Mouse (Mus musculus): ENCODE data around the gene Vamp2.

Vamp2 gene

DNA sequence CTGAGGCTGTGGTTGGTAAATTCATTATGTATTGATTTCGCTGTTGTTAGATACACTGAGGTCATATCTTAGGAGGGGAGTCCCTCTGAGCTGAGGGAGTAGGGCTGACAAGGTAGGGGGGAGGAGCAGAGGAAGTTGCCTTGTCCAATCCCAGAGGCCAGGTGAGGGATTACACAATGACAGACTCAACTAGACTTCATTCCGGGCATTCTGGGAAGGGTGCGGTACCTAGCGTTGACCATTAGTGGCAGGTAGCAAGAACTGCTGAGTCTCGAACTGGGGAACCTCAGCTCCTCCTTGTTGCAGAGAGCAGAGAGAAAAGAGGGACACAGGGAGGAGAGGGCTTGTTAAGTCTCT is 45.3 kb downstream of the Vamp2 start:
- no peak for DNase-seq (ENCODE audit: low read depth, low spot score)

DNA sequence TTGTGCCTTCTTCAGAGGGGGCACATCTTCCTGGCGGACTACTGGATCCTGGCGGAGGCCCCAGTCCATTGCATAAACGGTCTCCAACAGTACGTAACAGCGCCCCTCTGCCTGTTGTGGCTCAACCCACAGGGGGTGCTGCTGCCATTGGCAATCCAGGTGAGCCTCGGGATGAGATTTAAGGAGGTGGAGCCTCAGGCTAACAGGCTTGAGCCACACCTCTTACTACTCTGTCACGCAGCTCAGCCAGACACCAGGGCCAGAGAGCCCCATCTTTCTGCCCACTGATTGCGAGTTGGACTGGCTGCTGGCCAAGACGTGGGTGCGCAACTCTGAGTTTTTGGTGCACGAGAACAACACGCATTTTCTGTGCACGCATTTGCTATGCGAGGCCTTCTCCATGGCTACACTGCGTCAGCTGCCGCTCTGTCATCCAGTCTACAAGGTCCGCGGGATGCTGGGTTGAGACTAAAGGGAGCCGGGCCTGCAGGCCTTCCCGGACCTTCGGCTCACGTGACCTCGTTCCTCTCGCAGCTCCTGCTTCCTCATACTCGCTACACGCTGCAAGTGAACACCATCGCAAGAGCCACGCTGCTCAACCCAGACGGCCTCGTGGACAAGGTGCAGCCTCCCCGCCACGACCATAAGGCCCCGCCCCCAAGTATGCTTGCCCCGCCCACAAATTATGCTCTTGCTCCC is 45.8 kb downstream of the Vamp2 start:
- no peak for DNase-seq (ENCODE audit: low read depth, low spot score)

DNA sequence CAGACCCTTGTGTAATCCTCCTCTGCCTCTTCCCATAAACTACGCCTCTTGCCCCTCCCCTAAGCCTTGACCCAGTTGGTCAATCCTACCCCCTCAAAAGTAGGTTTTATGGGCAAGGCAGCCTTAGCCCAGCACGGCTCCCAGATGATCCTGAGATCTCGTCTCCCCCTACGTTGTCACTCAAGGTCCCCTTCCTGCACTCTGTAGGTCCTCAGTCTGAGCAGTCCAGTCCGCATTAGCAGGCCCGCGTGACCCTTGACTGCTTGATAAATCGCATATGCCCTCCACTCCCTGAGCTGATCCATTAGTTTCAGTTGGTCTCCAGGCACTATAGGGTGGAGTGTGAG is 46.3 kb downstream of the Vamp2 start:
- no peak for DNase-seq (ENCODE audit: low read depth, low spot score)

DNA sequence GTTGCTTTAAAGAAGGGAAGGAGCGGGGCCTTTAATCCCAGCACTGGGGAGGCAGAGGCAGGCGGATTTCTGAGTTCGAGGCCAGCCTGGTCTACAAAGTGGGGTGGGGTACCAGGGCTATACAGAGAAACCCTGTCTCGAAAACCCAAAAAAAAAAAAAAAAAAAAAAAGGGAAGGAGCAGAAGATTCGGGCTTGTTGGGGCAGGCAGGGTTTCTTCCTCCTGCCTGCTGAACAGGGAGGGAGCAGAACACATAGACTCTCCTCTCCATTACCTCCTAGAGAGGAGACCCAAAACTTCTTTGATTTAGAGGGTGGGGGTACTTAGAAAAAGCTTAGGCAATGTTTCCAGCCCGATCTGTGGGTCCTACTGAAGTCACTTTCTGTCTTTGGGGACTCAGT is 47.1 kb downstream of the Vamp2 start:
- DNase-seq (ENCODE audit: low read depth, low spot score): no peak

All from mesoderm, embryonic 11.5 days (tissue).